Mouse (Mus musculus) stomach, embryonic 14.5 days (tissue): ENCODE results near the gene Lpar6. TPM values are rescaled to one million over a fixed set of nuclear protein-coding genes. Genes with fewer than 3 reads are reported as not detected.

Experiments
- ATAC-seq: fragments of 200-750 bp; cut with Nextera tagmentation; 2 replicates; pipeline ENCODE4 v1.8.0; 2017; ENCODE audit warnings: low read depth, moderate TSS enrichment; ENCODE audit not compliant: insufficient number of reproducible peaks, insufficient read depth, low FRiP score
- H3K27ac ChIP-seq: fragments of 300-500 bp; sonication (generic); 2 replicates; pipeline ENCODE4 v1.5.1; 2014; ENCODE audit warnings: mild to moderate bottlenecking, low read length, moderate library complexity, mixed read lengths
- H3K27me3 ChIP-seq: fragments of 300-500 bp; sonication (generic); 2 replicates; pipeline ENCODE4 v1.6.1; 2014; ENCODE audit warnings: low read length, control low read depth, mixed read lengths; ENCODE audit not compliant: control insufficient read depth, insufficient read depth
- H3K36me3 ChIP-seq: fragments of 300-500 bp; sonication (generic); 2 replicates; pipeline ENCODE4 v1.6.1; 2014; ENCODE audit warnings: mild to moderate bottlenecking, control low read depth, low read length, moderate library complexity, mixed read lengths; ENCODE audit not compliant: control insufficient read depth, insufficient read depth
- H3K4me1 ChIP-seq: fragments of 300-500 bp; sonication (generic); 2 replicates; pipeline ENCODE4 v1.6.1; 2014; ENCODE audit warnings: low read length, control low read depth, mixed read lengths; ENCODE audit not compliant: control insufficient read depth, insufficient read depth
- H3K4me2 ChIP-seq: fragments of 300-500 bp; sonication (generic); replicated peaks from 2 replicates; pipeline ENCODE4 v1.6.1; 2014; ENCODE audit warnings: low read depth, low read length, control low read depth
- H3K4me3 ChIP-seq: fragments of 300-500 bp; sonication (generic); 2 replicates; pipeline ENCODE4 v1.5.1; 2014; ENCODE audit warnings: low read depth, low read length, control low read depth
- H3K9ac ChIP-seq: fragments of 300-500 bp; sonication (generic); replicated peaks from 2 replicates; pipeline ENCODE4 v1.6.1; 2014; ENCODE audit warnings: low read depth, mild to moderate bottlenecking, control low read depth, low read length, moderate library complexity, mixed read lengths
- H3K9me3 ChIP-seq: fragments of 300-500 bp; sonication (generic); 2 replicates; pipeline ENCODE4 v1.6.1; 2016; ENCODE audit warnings: low read depth, low read length, control low read depth; ENCODE audit not compliant: control insufficient read depth
- WGBS: fragments of 180-500 bp; shearing (Covaris S2); extraction: QIAGEN DNeasy Blood & Tissue Kit; methylation state at CpG from one replicate; pipeline ENCODE4 v1.1.7; 2014; 5-methylcytosine and 5-hydroxymethylcytosine counted together
- polyA plus RNA-seq: library from polyadenylated mRNA; unstranded; fragments of >200 nt; fragmentation: Nextera tagmentation; extraction: Ambion mirVana; gene quantifications from 2 replicates; pipeline ENCODE4 v1.2.1, GENCODE M21; 2014

Gene Lpar6
- polyA plus RNA-seq, 1 experiment from 2014 or later = 15.5 TPM

DNA sequence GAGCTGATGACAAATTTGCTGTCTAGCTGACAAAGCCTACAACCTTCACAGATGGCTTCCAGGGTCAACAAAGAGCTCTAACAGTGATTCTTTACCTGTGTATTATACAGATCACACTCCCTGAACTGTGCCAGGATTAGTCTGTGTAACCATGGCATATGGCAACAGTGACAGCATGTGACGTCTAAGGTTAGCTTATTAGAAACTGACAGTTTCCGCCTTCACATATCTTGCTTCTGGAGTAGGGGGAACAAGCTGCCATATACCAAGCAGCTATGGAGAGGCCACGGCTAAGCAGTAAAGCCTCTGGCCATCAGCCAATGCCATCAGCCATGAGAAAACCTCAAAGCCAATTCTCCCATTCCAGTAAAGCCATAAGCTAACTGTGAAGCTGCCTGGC is 11.3 kb upstream of the Lpar6 start:
- Histone ChIP-seq H3K27ac (no peak overlapping the region), H3K4me1 (0 out of 2 replicates have a peak, but pooled peaks cover 5% of the 10 kb centered on the region), H3K4me3 (no peak overlapping the region), H3K9ac (no peak overlapping the region), H3K4me2 (no peak overlapping the region), H3K27me3 (no peaks in the 10 kb centered on the region), H3K36me3 (no peaks in the 10 kb centered on the region), H3K9me3 (no peaks in the 10 kb centered on the region)
- ATAC-seq = 0 out of 2 replicates have a peak, but pooled peaks have one; percentile 56
- WGBS = 41% methylated on average over 3 of the region's 3 CpGs

DNA sequence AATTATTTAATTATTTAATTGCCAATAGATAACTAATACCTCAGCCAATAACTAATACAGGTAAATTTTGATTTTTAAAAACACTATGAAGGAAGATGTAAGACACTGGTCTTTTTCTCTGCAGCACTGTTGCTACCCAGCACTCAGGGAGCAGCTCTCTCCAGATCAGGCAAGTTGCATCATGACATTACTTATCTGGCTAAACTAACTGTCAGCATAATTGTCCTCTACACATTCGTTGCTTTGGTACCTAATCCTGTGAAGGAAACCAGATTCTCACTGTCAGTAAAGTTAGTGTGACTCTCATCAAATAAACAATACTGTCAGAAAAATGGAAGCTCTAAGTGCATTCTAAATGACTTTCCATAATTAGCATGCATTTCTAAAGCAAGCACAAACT is 10.8 kb upstream of the Lpar6 start:
- ATAC-seq = no peak

DNA sequence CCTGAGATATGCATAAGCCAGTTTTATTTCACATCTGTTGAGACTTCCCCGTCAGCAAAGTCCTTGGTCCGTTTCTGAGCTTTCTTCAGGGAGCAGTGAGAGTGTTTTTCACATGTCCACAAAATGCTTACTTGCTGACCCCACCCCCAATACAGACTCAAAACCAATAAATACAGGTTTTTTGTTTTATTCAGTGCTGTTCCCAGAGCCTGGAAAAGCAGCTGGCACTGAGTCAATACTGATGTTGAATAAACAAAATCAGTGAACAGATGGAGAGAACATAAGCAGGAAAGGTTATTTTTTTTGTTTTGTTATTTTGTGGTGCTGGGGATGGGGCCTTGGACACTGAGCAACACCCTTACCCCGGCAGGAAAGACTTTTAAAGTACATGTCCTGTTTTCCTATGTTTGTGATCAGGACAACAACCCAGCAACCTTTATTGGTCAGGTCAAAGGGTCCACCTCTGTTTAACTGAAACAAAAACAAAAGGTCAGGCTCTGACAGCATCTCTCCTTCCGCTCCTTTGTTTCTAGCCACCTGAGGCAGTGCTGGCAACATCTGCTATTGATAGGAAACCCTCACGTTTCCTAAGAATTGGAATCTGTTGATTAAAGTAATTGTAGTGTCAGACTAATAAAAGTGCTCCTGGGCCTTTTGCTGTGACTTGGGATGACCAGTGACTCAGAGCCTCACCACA is 6.3 kb upstream of the Lpar6 start:
- Histone ChIP-seq H3K27ac (no peak overlapping the region), H3K9ac (no peak overlapping the region), H3K36me3 (no peaks in the 10 kb centered on the region), H3K9me3 (no peaks in the 10 kb centered on the region), H3K27me3 (no peaks in the 10 kb centered on the region), H3K4me3 (no peak overlapping the region), H3K4me2 (no peak overlapping the region), H3K4me1 (peaks cover 19% of the 10 kb centered on the region)
- 32% methylated on average over 5 of the region's 5 CpGs for WGBS
- peak; percentile 18; the same call in 1 of the 2 replicates for ATAC-seq

More for the DNA sequence above, 10.8 kb upstream of the Lpar6 start:
- no peak overlapping the region for H3K9ac ChIP-seq
- H3K36me3 ChIP-seq = no peaks in the 10 kb centered on the region
- H3K4me1 ChIP-seq = peaks cover 9% of the 10 kb centered on the region; the same call in 1 of the 2 replicates
- H3K4me3 ChIP-seq = no peak overlapping the region
- WGBS = 4% methylated on average over 1 of the region's 1 CpGs
- no peaks in the 10 kb centered on the region for H3K9me3 ChIP-seq
- H3K27ac ChIP-seq = no peak overlapping the region
- no peak overlapping the region for H3K4me2 ChIP-seq
- H3K27me3 ChIP-seq = no peaks in the 10 kb centered on the region

DNA sequence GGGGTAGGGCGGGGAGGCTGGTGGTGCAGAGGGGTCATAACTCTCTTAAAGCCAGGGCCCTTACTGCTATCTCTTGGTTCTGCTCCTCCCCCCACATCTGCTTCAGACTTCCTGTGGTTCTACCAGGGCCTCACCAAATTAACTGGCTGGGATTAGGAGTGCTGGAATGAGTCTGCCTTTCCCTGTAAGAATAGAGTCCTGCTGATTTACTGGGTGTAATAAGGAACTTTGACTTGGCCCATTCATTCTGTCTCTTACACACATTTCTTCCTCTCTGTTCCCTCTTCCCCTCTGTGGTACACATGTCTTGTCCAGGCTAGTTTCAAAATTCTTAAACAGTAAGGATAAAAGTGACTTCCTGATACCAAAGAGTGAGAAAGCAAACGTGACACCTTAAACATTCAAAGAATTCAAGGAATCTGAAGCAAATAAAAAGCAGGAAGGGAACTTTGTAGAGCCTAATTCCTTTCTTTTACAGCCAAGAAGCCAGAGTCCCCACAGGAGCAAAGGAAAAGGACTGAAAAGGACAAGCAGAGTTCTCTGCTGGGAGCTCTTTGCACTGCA is 3.1 kb upstream of the Lpar6 start:
- Histone ChIP-seq H3K27me3 (no peaks in the 10 kb centered on the region), H3K9ac (no peak overlapping the region), H3K4me2 (no peak overlapping the region), H3K9me3 (no peaks in the 10 kb centered on the region), H3K4me1 (peaks cover 15% of the 10 kb centered on the region), H3K27ac (peak overlapping the region; percentile 67), H3K4me3 (no peak overlapping the region), H3K36me3 (no peaks in the 10 kb centered on the region)
- no peak for ATAC-seq
- 17% methylated on average over 2 of the region's 2 CpGs for WGBS

DNA sequence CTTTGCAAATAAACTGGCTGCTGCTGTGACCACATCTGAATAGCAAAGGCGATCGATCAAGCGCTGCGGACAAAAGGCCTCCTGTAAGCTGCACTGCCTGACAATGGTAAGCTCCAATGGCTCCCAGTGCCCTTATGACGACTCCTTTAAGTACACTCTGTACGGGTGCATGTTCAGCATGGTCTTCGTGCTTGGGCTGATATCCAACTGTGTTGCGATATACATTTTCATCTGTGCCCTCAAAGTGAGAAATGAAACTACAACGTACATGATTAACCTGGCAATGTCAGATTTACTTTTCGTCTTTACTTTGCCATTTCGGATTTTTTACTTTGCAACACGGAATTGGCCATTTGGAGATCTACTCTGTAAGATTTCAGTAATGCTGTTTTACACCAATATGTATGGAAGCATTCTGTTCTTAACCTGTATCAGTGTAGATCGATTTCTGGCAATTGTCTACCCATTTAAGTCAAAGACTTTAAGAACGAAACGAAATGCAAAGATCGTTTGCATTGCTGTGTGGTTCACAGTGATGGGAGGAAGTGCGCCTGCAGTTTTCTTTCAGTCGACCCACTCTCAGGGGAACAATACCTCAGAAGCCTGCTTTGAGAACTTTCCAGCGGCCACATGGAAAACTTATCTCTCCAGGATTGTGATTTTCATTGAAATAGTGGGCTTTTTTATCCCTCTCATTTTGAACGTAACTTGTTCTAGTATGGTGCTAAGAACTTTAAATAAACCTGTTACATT is 979 bp downstream of the Lpar6 start:
- H3K36me3 ChIP-seq = no peaks in the 10 kb centered on the region
- peak; percentile 82 for ATAC-seq
- peak overlapping the region; percentile 60 for H3K4me3 ChIP-seq
- H3K9me3 ChIP-seq = no peaks in the 10 kb centered on the region
- H3K9ac ChIP-seq = peak overlapping the region; percentile 43
- peaks cover 9% of the 10 kb centered on the region for H3K4me1 ChIP-seq
- peak overlapping the region; percentile 58 for H3K4me2 ChIP-seq
- 0% methylated on average over 20 of the region's 20 CpGs for WGBS
- no peaks in the 10 kb centered on the region for H3K27me3 ChIP-seq
- H3K27ac ChIP-seq = peak overlapping the region; percentile 98

DNA sequence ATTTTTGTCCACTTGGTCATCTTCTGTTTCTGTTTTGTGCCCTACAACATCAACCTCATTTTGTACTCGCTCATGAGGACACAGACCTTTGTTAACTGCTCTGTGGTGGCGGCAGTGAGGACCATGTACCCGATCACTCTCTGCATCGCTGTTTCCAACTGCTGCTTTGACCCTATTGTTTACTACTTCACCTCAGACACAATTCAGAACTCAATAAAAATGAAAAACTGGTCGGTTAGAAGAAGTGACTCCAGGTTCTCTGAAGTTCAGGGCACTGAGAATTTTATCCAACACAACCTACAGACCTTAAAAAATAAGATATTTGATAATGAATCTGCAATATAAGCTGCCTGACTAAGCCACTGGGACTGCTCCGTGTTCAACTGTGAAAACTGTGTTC is 1.6 kb downstream of the Lpar6 start:
- Histone ChIP-seq H3K27ac (peak overlapping the region; percentile 98), H3K4me3 (peak overlapping the region; percentile 60), H3K36me3 (no peaks in the 10 kb centered on the region), H3K4me2 (peak overlapping the region; percentile 58), H3K4me1 (peaks cover 7% of the 10 kb centered on the region), H3K9me3 (no peaks in the 10 kb centered on the region), H3K9ac (peak overlapping the region; percentile 43), H3K27me3 (no peaks in the 10 kb centered on the region)
- ATAC-seq = no peak
- WGBS = under 1% methylated on average over 6 of the region's 6 CpGs

DNA sequence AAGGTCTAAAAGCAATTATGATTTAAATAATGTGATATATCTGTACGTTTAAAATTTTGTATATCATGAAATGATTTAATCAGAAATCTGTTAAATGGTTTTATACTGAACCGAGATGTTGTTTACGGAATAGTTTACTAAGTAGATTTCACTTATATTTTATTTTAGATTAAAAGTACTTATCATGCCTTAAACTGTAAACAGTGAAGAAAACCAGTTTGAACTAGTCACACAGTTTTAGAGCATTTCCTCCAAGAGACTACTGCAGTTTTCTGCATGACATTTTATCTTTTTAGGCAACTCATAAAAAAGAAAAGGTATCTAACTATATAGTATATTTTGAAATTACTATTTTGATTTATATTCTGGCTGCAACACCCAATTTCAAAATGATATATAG is 2.2 kb downstream of the Lpar6 start:
- Histone ChIP-seq H3K4me1 (peaks cover 1% of the 10 kb centered on the region; the same call in 1 of the 2 replicates), H3K9ac (no peak overlapping the region), H3K4me3 (peak overlapping the region; percentile 60; the same call in 1 of the 2 replicates), H3K27ac (no peak overlapping the region), H3K9me3 (no peaks in the 10 kb centered on the region), H3K4me2 (0 out of 2 replicates have a peak overlapping the region, but pooled peaks have one; percentile 14), H3K27me3 (no peaks in the 10 kb centered on the region), H3K36me3 (no peaks in the 10 kb centered on the region)
- WGBS = 24% methylated on average over 3 of the region's 3 CpGs
- no peak for ATAC-seq

DNA sequence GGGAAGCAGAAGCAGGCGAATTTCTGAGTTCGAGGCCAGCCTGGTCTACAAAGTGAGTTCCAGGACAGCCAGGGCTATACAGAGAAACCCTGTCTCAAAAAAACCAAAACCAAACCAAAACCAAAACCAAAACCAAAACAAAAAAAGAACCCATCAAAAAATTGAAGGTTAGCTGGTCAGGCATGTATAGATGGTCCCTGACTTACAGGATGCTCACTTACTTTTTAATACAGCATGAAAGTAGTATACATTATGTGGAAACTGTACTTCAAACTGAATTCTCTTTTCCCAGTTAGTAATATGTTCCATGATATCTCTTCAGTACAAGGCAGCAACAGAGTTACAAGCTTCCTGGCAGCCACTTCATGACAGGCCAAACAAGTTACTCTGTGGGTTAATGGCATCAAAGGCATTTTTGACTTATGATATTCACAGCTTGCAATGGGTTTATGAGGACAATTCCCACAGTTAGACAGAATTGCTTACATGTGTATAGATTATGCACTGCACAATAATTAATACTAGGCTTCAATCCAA is 6.4 kb downstream of the Lpar6 start:
- WGBS = 87% methylated on average over 2 of the region's 2 CpGs
- ATAC-seq = no peak
- Histone ChIP-seq H3K36me3 (no peaks in the 10 kb centered on the region), H3K9ac (no peak overlapping the region), H3K27ac (no peak overlapping the region), H3K9me3 (no peaks in the 10 kb centered on the region), H3K4me1 (no peaks in the 10 kb centered on the region), H3K4me3 (no peak overlapping the region), H3K4me2 (no peak overlapping the region), H3K27me3 (no peaks in the 10 kb centered on the region)
